Mouse (Mus musculus): ENCODE measurements around the gene Wnk4.

Gene Wnk4

GRCm38 (mm10) chr11:101259948-101260825 lies at the start of gene Wnk4:
Gene Wnk4, plus strand, starts transcription at chr11:101260567.
- peak in 1 of 2 experiments; percentile 70 for DNase-seq (ENCODE audit: low spot score in 2 of 2)

DNA sequence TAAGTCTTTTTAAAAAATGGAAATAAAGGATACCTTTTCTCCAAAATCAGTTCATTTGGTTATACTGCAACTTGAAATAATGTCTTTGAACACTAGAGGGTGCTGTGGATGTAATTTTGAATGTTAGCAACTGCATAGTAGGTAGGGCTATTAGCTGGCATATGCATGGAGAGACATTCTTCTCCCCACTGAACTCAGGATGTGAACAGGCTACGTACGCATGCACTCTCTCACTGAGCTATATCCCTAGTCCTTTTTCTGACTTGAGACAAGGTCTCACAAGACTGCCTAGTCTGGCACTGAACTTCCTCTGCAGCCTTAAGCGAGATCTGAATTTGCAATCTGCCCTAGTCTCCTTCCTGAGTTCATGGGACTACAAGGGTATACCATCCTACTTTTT lies 48.4 kb upstream of the Wnk4 start:
- no peak for DNase-seq (ENCODE audit: low spot score in 2 of 2)

GRCm38 (mm10) chr11:101216936-101217335 lies 43.4 kb upstream of the Wnk4 start:
- no peak for DNase-seq (ENCODE audit: low spot score in 2 of 2)

- DNase-seq (ENCODE audit: low spot score in 2 of 2), result no peak
Observed at GRCm38 (mm10) chr11:101218436-101219055, 41.8 kb upstream of the Wnk4 start.

DNA sequence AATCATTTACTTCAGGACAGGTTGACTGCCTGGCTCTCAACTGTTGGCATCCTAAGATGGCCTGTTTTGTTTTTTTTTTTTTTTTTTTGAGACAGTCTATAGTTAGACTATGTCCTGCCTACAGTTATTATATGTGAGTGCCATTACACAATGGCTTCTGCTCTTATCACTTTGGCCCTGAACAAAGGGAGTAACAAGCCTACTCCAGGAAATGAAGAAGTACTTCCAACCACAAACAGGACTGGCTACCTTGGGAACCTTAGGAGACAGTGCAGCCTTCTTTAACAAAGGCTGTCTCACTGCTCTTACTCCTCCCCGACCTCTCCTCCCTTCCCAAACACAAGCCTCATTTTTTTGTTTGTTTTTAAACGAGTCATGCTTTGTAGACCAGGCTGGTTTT lies 39.5 kb upstream of the Wnk4 start:
- DNase-seq (ENCODE audit: low spot score in 2 of 2), result no peak

- DNase-seq (ENCODE audit: low spot score in 2 of 2), result no peak
Observed at GRCm38 (mm10) chr11:101221306-101221986, 38.9 kb upstream of the Wnk4 start.

- DNase-seq (ENCODE audit: low spot score in 2 of 2), result no peak
Observed at GRCm38 (mm10) chr11:101224337-101224736, 36.0 kb upstream of the Wnk4 start.

DNA sequence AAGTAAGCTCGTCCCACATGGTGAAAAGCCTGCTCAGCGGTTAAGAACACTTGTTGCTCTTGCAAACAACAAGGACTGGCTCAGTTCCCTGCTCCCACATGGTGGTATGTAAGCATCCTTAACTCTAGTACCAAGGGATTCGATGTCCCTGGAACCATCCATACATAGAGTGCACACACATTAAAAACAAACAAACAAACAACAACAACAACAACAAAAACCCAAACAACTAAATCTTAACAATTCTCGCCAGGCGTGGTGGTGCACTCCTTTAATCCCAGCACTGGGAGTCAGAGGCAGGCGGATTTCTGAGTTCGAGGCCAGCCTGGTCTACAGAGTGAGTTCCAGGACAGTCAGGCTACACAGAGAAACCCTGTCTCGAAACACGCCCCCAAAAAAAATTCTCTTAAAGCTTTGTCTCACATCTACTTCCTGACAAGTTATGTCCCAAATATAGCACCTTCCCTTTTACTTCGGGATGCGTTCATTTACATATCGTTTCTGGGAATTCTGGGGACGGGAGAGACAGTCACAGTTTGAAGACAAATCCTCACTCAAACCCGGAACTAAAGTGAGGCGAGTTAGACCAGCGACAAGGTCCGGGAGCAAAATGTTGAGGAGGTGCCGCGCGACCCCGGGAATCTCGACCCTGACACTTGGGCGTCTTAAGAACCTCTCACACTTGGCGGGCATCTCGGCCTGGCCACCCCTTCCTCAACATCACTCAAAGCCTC lies 34.9 kb upstream of the Wnk4 start:
- DNase-seq (ENCODE audit: low spot score in 2 of 2), result no peak

GRCm38 (mm10) chr11:101226065-101226701 lies 34.2 kb upstream of the Wnk4 start, which contains the start of gene Ezh1:
Gene Ezh1, minus strand, starts transcription at chr11:101226463.
- peak; percentile 90 for DNase-seq (ENCODE audit: low spot score in 2 of 2)

DNA sequence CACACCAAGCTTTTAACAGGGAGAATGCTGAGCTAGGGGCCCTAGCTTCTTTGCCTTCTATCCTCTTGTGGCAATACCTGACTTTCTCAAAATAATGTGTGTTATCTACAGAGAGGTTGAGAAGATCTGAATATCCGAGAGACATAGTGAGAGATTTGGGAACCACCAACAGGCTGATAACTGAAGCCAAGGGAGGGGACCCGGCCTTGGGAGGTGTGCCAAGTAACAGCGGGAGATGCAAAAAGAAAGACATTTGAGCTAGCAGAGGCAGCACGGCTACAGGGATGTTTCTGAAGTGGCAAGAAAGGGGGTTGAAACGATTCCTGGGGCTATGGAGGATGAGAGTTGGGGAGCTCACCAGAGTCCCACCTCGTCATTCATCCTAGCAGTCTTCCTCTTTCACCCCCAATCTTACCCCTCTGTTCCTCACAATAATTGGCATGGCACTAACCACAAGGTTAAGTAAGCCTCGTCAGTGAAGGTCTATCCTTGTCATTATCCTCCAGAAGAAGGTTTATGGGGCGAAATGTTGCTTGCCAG lies 30.9 kb upstream of the Wnk4 start:
- no peak for DNase-seq (ENCODE audit: low spot score in 2 of 2)

GRCm38 (mm10) chr11:101230061-101230511 lies 30.3 kb upstream of the Wnk4 start:
- peak in 1 of 2 experiments; percentile 62 for DNase-seq (ENCODE audit: low spot score in 2 of 2)

DNA sequence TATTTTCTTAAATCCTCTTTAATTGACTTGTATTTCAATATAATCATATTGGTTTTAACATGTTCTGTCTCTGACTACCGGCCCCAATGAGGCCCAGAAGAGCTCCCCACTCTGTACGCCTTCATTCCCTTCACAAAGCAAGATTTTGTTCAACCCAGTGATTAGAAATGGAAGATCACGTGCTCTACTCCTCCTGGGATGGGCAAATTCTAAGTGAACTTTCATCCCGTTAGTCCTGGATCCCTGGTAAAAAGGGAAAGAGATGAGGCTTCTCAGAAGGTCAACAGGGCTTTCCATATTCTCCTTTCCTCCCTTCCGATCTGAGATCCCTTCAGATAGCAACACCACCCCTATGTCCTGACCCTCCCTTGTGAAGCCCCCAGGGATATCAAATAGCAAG lies 29.8 kb upstream of the Wnk4 start:
- DNase-seq (ENCODE audit: low spot score in 2 of 2), result no peak

- DNase-seq (ENCODE audit: low spot score in 2 of 2), result peak; percentile 63 to 71
Observed at GRCm38 (mm10) chr11:101230991-101231871, 29.1 kb upstream of the Wnk4 start.

- peak in 1 of 2 experiments; percentile 34 for DNase-seq (ENCODE audit: low spot score in 2 of 2)
Observed at GRCm38 (mm10) chr11:101232010-101232839, 28.1 kb upstream of the Wnk4 start.

GRCm38 (mm10) chr11:101233240-101233639 lies 27.1 kb upstream of the Wnk4 start:
- no peak for DNase-seq (ENCODE audit: low spot score in 2 of 2)

- DNase-seq (ENCODE audit: low spot score in 2 of 2), result no peak
Observed at GRCm38 (mm10) chr11:101234124-101234523, 26.2 kb upstream of the Wnk4 start.

- DNase-seq (ENCODE audit: low spot score in 2 of 2), result no peak
Observed at GRCm38 (mm10) chr11:101235429-101235828, 24.9 kb upstream of the Wnk4 start.

DNA sequence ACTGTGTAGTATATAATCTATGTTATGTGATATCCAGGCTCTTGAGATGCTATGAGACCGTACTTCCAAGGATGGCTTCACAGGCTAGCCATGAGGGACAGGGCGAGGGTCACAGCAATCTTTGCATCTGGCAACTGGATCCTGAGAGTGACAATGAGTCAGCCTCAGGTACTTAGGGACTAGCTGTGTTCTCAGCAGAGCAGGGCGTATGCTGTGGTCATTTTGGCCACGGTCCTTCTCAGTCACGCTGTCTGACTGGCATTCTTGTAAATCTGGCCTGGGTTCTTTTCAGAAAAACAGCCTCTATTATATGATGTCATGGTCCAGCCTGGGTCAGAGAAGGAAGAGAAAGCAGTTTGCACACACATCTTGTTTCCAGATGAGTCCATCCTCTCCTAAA lies 23.6 kb upstream of the Wnk4 start:
- DNase-seq (ENCODE audit: low spot score in 2 of 2), result no peak

GRCm38 (mm10) chr11:101238071-101238647 lies 22.2 kb upstream of the Wnk4 start:
- no peak for DNase-seq (ENCODE audit: low spot score in 2 of 2)

Measured in urinary bladder, postnatal 4 days (tissue).